Mouse (Mus musculus): ENCODE results near the gene Ptprg. TPM values are rescaled to one million over a fixed set of nuclear protein-coding genes. Genes with fewer than 3 reads are reported as not detected.

The Ptprg gene
- total and polyA plus RNA-seq, 3 experiments, result not detected

- TF ChIP-seq MAFK (IDR thresholded peaks at IDR 0.05; ENCODE audit: borderline replicate concordance, low read depth, low read length) (no peak), USF1 (IDR thresholded peaks at IDR 0.05; ENCODE audit: low read depth, low read length) (no peak), TBP (IDR thresholded peaks at IDR 0.05; ENCODE audit: low read depth, low read length) (no peak), GABPA (IDR thresholded peaks at IDR 0.05; ENCODE audit: low read depth, low read length) (no peak), NELFE (IDR thresholded peaks at IDR 0.05; ENCODE audit: low read depth, low read length) (no peak), EP300 (IDR thresholded peaks at IDR 0.05; ENCODE audit: low read depth in 1 of 2, low read length in 2 of 2) (no peak), POLR2A (IDR thresholded peaks at IDR 0.05; ENCODE audit: control insufficient read depth in 1 of 2, insufficient read depth in 1 of 2, low read depth in 1 of 2, low read length in 2 of 2, poor library complexity in 1 of 2) (no peak)
- no peak overlapping the region for H3K9ac ChIP-seq (ENCODE audit: control insufficient read depth, low read depth, low read length, poor library complexity, severe bottlenecking)
- no peak overlapping the region for H3K4me3 ChIP-seq (ENCODE audit: control insufficient read depth in 1 of 2, insufficient read depth in 1 of 2, low read depth in 2 of 2, low read length in 2 of 2)
- DNase-seq (ENCODE audit: low read depth, low spot score), result no peak
- H3K27ac ChIP-seq (ENCODE audit: control insufficient read depth, low read depth, low read length), result no peak overlapping the region
- no peaks in the 10 kb centered on the region for H3K4me1 ChIP-seq (ENCODE audit: control insufficient read depth in 1 of 2, insufficient read depth in 2 of 2, low read length in 2 of 2)
- no peaks in the 10 kb centered on the region for H3K36me3 ChIP-seq (ENCODE audit: control insufficient read depth in 1 of 2, insufficient read depth in 2 of 2, low read length in 2 of 2)
- no peaks in the 10 kb centered on the region for H3K27me3 ChIP-seq (ENCODE audit: control insufficient read depth in 1 of 2, insufficient read depth in 2 of 2, low read length in 2 of 2)
- no peaks in the 10 kb centered on the region for H3K9me3 ChIP-seq (replicated peaks; ENCODE audit: insufficient read depth, low read length)
- no peaks in the 10 kb centered on the region for H3K79me2 ChIP-seq (ENCODE audit: control insufficient read depth, insufficient read depth, low read length, poor library complexity)
Observed at GRCm38 (mm10) chr14:11709352-11709751, 156.0 kb downstream of the Ptprg start.

- Histone ChIP-seq H3K79me2 (ENCODE audit: control insufficient read depth, insufficient read depth, low read length, poor library complexity) (no peaks in the 10 kb centered on the region), H3K27ac (ENCODE audit: control insufficient read depth, low read depth, low read length) (no peak overlapping the region), H3K36me3 (ENCODE audit: control insufficient read depth in 1 of 2, insufficient read depth in 2 of 2, low read length in 2 of 2) (no peaks in the 10 kb centered on the region), H3K4me3 (ENCODE audit: control insufficient read depth in 1 of 2, insufficient read depth in 1 of 2, low read depth in 2 of 2, low read length in 2 of 2) (no peak overlapping the region), H3K9ac (ENCODE audit: control insufficient read depth, low read depth, low read length, poor library complexity, severe bottlenecking) (no peak overlapping the region), H3K4me1 (ENCODE audit: control insufficient read depth in 1 of 2, insufficient read depth in 2 of 2, low read length in 2 of 2) (no peaks in the 10 kb centered on the region), H3K9me3 (replicated peaks; ENCODE audit: insufficient read depth, low read length) (no peaks in the 10 kb centered on the region), H3K27me3 (ENCODE audit: control insufficient read depth in 1 of 2, insufficient read depth in 2 of 2, low read length in 2 of 2) (no peaks in the 10 kb centered on the region)
- TF ChIP-seq CHD1 (IDR thresholded peaks at IDR 0.05; ENCODE audit: low read depth, low read length), result no peak
- no peak for TF ChIP-seq MYB (IDR thresholded peaks at IDR 0.05; ENCODE audit: low read depth, low read length)
- no peak for TF ChIP-seq NELFE (IDR thresholded peaks at IDR 0.05; ENCODE audit: low read depth, low read length)
- TF ChIP-seq GATA1 (IDR thresholded peaks at IDR 0.05; ENCODE audit: low read depth, low read length), result no peak
- no peak for TF ChIP-seq SMC3 (IDR thresholded peaks at IDR 0.05; ENCODE audit: low read depth, low read length)
- no peak for TF ChIP-seq MAZ (IDR thresholded peaks at IDR 0.05; ENCODE audit: low read depth, low read length)
- no peak for TF ChIP-seq BHLHE40 (IDR thresholded peaks at IDR 0.05; ENCODE audit: borderline replicate concordance, low read depth, low read length)
- no peak for TF ChIP-seq RCOR1 (IDR thresholded peaks at IDR 0.05; ENCODE audit: low read depth, low read length)
- TF ChIP-seq NRF1 (IDR thresholded peaks at IDR 0.05; ENCODE audit: insufficient read depth, low read depth, low read length, poor library complexity, severe bottlenecking), result no peak
- no peak for TF ChIP-seq USF2 (IDR thresholded peaks at IDR 0.05; ENCODE audit: borderline replicate concordance in 1 of 2, insufficient read depth in 1 of 2, low read depth in 1 of 2, low read length in 2 of 2)
- TF ChIP-seq POLR2AphosphoS2 (IDR thresholded peaks at IDR 0.05; ENCODE audit: low read length), result no peak
- no peak for TF ChIP-seq ELF1 (IDR thresholded peaks at IDR 0.05; ENCODE audit: low read depth, low read length)
- TF ChIP-seq HCFC1 (IDR thresholded peaks at IDR 0.05; ENCODE audit: low read depth, low read length), result no peak
- DNase-seq (ENCODE audit: low read depth, low spot score), result no peak
Observed at GRCm38 (mm10) chr14:11709798-11710197, 156.5 kb downstream of the Ptprg start.
